Comparison of ENCODE assay signal across 9 mouse cellular contexts in the genomic region with DNA sequence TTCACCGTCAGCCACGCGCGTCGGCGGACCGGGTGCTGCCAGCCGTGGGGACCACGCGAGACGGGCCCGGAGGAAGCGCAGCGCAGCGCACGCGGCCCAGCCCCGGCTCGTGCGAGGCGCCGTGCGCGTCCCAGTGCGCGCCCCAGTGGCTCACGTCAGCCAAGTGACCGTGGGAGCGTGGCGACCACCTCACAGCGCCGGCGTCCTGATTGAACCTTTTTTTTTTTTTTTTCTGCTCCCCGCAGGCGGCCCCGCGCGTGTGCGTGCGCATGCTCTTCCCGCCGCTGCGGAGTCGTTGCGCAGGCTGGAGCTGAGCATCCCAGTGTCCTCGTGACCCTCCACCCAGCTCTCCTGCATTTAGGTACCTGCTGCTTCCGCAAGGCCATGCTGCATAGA. TPM values are rescaled to one million over a fixed set of nuclear protein-coding genes. Genes with fewer than 3 reads are reported as not detected.
DNase-seq lines count a peak whose midpoint lies in the region; ATAC-seq and TF ChIP-seq lines count a peak whose summit lies in the region.
"Had no signal": no experiment of that assay in that cellular context is flagged by ENCODE, and none has a peak within 500 bp of the region (broad histone marks: within the 10 kb centered on the region; RNA-seq: fewer than 3 reads in every experiment).

A gene (minus strand): TSS at position 235 of the 396 bp plus-strand sequence.

- WGBS in heart, adult 2 months, result 4% methylated on average over 31 of the region's 47 CpGs
- 1% methylated on average over 45 of the region's 47 CpGs for WGBS in forebrain, embryonic 15.5 days
- WGBS in liver, postnatal 0 days (ENCODE audit: insufficient replicate concordance), result 12% methylated on average over 26 of the region's 47 CpGs
- WGBS in stomach, embryonic 15.5 days, result 1% methylated on average over 47 of the region's 47 CpGs

- no peak for TF ChIP-seq POLR2A in heart, adult 2 months (IDR thresholded peaks at IDR 0.05; ENCODE audit: insufficient read depth, low read depth, low read length)

- DNase-seq in heart, adult 2 months, result no peak
- DNase-seq in heart, postnatal 25 days (ENCODE audit: low spot score), result no peak
- peak; percentile 74 for DNase-seq in cerebellum, adult 11 months
- DNase-seq in kidney, postnatal 4 days, result peak; percentile 49 to 55
- DNase-seq in liver, postnatal 0 days, result no peak
- DNase-seq in B cell, adult 2 months, result no peak

- H3K9me3 ChIP-seq in forebrain, embryonic 15.5 days, result no peaks in the 10 kb centered on the region
- no peaks in the 10 kb centered on the region; the same call in 1 of the 2 replicates for H3K9me3 ChIP-seq in liver, postnatal 0 days (ENCODE audit: low read length)
- no peaks in the 10 kb centered on the region for H3K9me3 ChIP-seq in stomach, embryonic 15.5 days

- peak; percentile 92 for ATAC-seq in forebrain, embryonic 15.5 days (replicated peaks)
- no peak for ATAC-seq in liver, postnatal 0 days
- ATAC-seq in stomach, embryonic 15.5 days (ENCODE audit: insufficient read depth, low FRiP score, low read depth), result peak; percentile 50

- TF ChIP-seq EP300 in heart, adult 2 months (IDR thresholded peaks at IDR 0.05; ENCODE audit: insufficient read depth, low read depth, low read length), result no peak
- no peak for TF ChIP-seq EP300 in liver, postnatal 0 days (IDR thresholded peaks at IDR 0.05; ENCODE audit: low read depth)

- H3K4me1 ChIP-seq in heart, adult 2 months (ENCODE audit: control insufficient read depth, insufficient read depth, low read length), result no peaks in the 10 kb centered on the region
- H3K4me1 ChIP-seq in forebrain, embryonic 15.5 days, result peaks cover 18% of the 10 kb centered on the region
- H3K4me1 ChIP-seq in liver, postnatal 0 days (ENCODE audit: insufficient read depth), result no peaks in the 10 kb centered on the region
- peaks cover 3% of the 10 kb centered on the region for H3K4me1 ChIP-seq in stomach, embryonic 15.5 days

- H3K27me3 ChIP-seq in heart, adult 2 months (ENCODE audit: control insufficient read depth, insufficient read depth, low read length), result no peaks in the 10 kb centered on the region
- H3K27me3 ChIP-seq in forebrain, embryonic 15.5 days, result 0 out of 2 replicates have a peak, but pooled peaks cover 7% of the 10 kb centered on the region
- peaks cover 29% of the 10 kb centered on the region for H3K27me3 ChIP-seq in liver, postnatal 0 days (ENCODE audit: insufficient read depth, low read length)
- H3K27me3 ChIP-seq in stomach, embryonic 15.5 days (replicated peaks), result peaks cover 17% of the 10 kb centered on the region
- H3K27me3 ChIP-seq: CH12.LX had no signal

- no peak within 1 kb of the TSS; the same call in 1 of the 2 replicates for H3K27ac ChIP-seq in heart, adult 2 months
- H3K27ac ChIP-seq in forebrain, embryonic 15.5 days (replicated peaks), result peak within 1 kb of the TSS; percentile 88
- H3K27ac ChIP-seq in liver, postnatal 0 days (ENCODE audit: low read depth), result no peak within 1 kb of the TSS
- H3K27ac ChIP-seq in stomach, embryonic 15.5 days, result peak within 1 kb of the TSS; percentile 37; the same call in 1 of the 2 replicates

- H3K36me3 ChIP-seq in heart, adult 2 months (ENCODE audit: control insufficient read depth, insufficient read depth, low read length), result no peaks in the 10 kb centered on the region
- H3K36me3 ChIP-seq in forebrain, embryonic 15.5 days, result peaks cover 3% of the 10 kb centered on the region; the same call in 1 of the 2 replicates
- H3K36me3 ChIP-seq in liver, postnatal 0 days (replicated peaks; ENCODE audit: insufficient read depth, low read length), result no peaks in the 10 kb centered on the region
- no peaks in the 10 kb centered on the region for H3K36me3 ChIP-seq in stomach, embryonic 15.5 days

- TF ChIP-seq CTCF in heart, adult 2 months (IDR thresholded peaks at IDR 0.05), result no peak
- TF ChIP-seq CTCF in liver, postnatal 0 days (IDR thresholded peaks at IDR 0.05; ENCODE audit: low read depth), result no peak

- peak within 1 kb of the TSS; percentile 51 for H3K4me3 ChIP-seq in heart, adult 2 months
- H3K4me3 ChIP-seq in forebrain, embryonic 15.5 days, result peak within 1 kb of the TSS; percentile 80
- H3K4me3 ChIP-seq in liver, postnatal 0 days (ENCODE audit: low read depth, low read length), result peak within 1 kb of the TSS; percentile 31
- peak within 1 kb of the TSS; percentile 59 for H3K4me3 ChIP-seq in stomach, embryonic 15.5 days (replicated peaks)

- intact Hi-C loops in heart, adult 2 months (cut with DNase I), result no loop called here
- intact Hi-C loops in heart, postnatal 25 days (cut with DNase I), result no loop called here

- H3K79me2 ChIP-seq in heart, adult 2 months (replicated peaks; ENCODE audit: control insufficient read depth, insufficient read depth, low read length), result no peaks in the 10 kb centered on the region

- H3K4me2 ChIP-seq in forebrain, embryonic 15.5 days (replicated peaks), result peak within 1 kb of the TSS; percentile 88
- peak within 1 kb of the TSS; percentile 62 for H3K4me2 ChIP-seq in liver, postnatal 0 days (ENCODE audit: low read depth, low read length)
- peak within 1 kb of the TSS; percentile 99 for H3K4me2 ChIP-seq in stomach, embryonic 15.5 days

- H3K9ac ChIP-seq in heart, adult 2 months (ENCODE audit: low read depth, low read length), result peak within 1 kb of the TSS; percentile 57
- peak within 1 kb of the TSS; percentile 78 for H3K9ac ChIP-seq in forebrain, embryonic 15.5 days (replicated peaks)
- H3K9ac ChIP-seq in liver, postnatal 0 days (replicated peaks), result no peak within 1 kb of the TSS
- H3K9ac ChIP-seq in stomach, embryonic 15.5 days, result peak within 1 kb of the TSS; percentile 65

RNA-seq across cellular contexts. Expression of the gene that starts here (rescaled TPM):
- 1 to 10 TPM; 3.3 to 3.8 TPM for total RNA-seq in heart, adult 2 months (2021)
- polyA plus RNA-seq in heart, adult 2 months (2012; rRNA removed), result 2.6 and 4.2 TPM in 2 replicates
- 1 to 10 TPM; 3.4 to 4.2 TPM for total RNA-seq in heart, postnatal 25 days (2021)
- polyA plus RNA-seq in forebrain, embryonic 15.5 days (2015; fragmentation: Nextera tagmentation; extraction: Ambion mirVana), result 12.6 and 13.3 TPM in 2 replicates
- 0.01 TPM in 1 of 2 replicates, not detected in the other for polyA plus RNA-seq in liver, postnatal 0 days (2015; fragmentation: Nextera tagmentation; extraction: Ambion mirVana)
- 1.4 TPM in 2 replicates for polyA plus RNA-seq in stomach, embryonic 15.5 days (2015; fragmentation: Nextera tagmentation; extraction: Ambion mirVana)
- total RNA-seq: CH12.LX had no signal

Comparison
In these comparisons a context has a peak if more than half of its experiments do, and no peak if none do; other contexts are left out.
1. DNase-seq: peak in cerebellum, adult 11 months (single experiment) and kidney, postnatal 4 days (2 of 2); none in heart, adult 2 months (0 of 2), heart, postnatal 25 days (single experiment), liver, postnatal 0 days (single experiment) and B cell, adult 2 months (0 of 2).
2. H3K27ac ChIP-seq: peak in forebrain, embryonic 15.5 days (single experiment) and stomach, embryonic 15.5 days (single experiment); none in heart, adult 2 months (single experiment) and liver, postnatal 0 days (single experiment).
3. Peak in every context shown above with its lines, with median percentiles within 50 percentile points of each other: H3K4me3 ChIP-seq and H3K4me2 ChIP-seq.